Mouse (Mus musculus) stomach, embryonic 16.5 days (tissue): Measurements from ENCODE around the gene Map2k2. TPM values are rescaled to one million over a fixed set of nuclear protein-coding genes. Genes with fewer than 3 reads are reported as not detected.

Source experiments
- ATAC-seq: fragments of 200-750 bp; cut with Nextera tagmentation; 2 replicates; pipeline ENCODE4 v1.8.0; 2017; ENCODE audit warnings: moderate number of reproducible peaks, moderate TSS enrichment; ENCODE audit not compliant: insufficient read depth, low FRiP score
- H3K27ac ChIP-seq: fragments of 300-500 bp; sonication (generic); 2 replicates; pipeline ENCODE4 v1.5.1; 2014; ENCODE audit warnings: low read length
- H3K27me3 ChIP-seq: fragments of 300-500 bp; sonication (generic); 2 replicates; pipeline ENCODE4 v1.6.1; 2014; ENCODE audit warnings: low read length, control low read depth, mixed read lengths; ENCODE audit not compliant: control insufficient read depth, insufficient read depth
- H3K36me3 ChIP-seq: fragments of 300-500 bp; sonication (generic); 2 replicates; pipeline ENCODE4 v1.6.1; 2014; ENCODE audit warnings: low read length; ENCODE audit not compliant: control insufficient read depth, insufficient read depth
- H3K4me1 ChIP-seq: fragments of 300-500 bp; sonication (generic); 2 replicates; pipeline ENCODE4 v1.6.1; 2014; ENCODE audit warnings: low read length, control low read depth, mixed read lengths; ENCODE audit not compliant: control insufficient read depth, insufficient read depth
- H3K4me2 ChIP-seq: fragments of 300-500 bp; sonication (generic); 2 replicates; pipeline ENCODE4 v1.6.1; 2014; ENCODE audit warnings: low read depth, low read length, mixed read lengths
- H3K4me3 ChIP-seq: fragments of 300-500 bp; sonication (generic); replicated peaks from 2 replicates; pipeline ENCODE4 v1.5.1; 2014; ENCODE audit warnings: mild to moderate bottlenecking, low read length
- H3K9ac ChIP-seq: fragments of 300-500 bp; sonication (generic); 2 replicates; pipeline ENCODE4 v1.6.1; 2014; ENCODE audit warnings: low read length
- H3K9me3 ChIP-seq: fragments of 300-500 bp; sonication (generic); replicated peaks from 2 replicates; pipeline ENCODE4 v1.6.1; 2016; ENCODE audit warnings: low read length, control low read depth; ENCODE audit not compliant: control insufficient read depth
- WGBS: fragments of 180-500 bp; shearing (Covaris S2); extraction: QIAGEN DNeasy Blood & Tissue Kit; methylation state at CpG from one replicate; pipeline ENCODE4 v1.1.7; 2014; 5-methylcytosine and 5-hydroxymethylcytosine counted together
- polyA plus RNA-seq: library from polyadenylated mRNA; unstranded; fragments of >200 nt; fragmentation: Nextera tagmentation; extraction: Ambion mirVana; gene quantifications from 2 replicates; pipeline ENCODE4 v1.2.1, GENCODE M21; 2015

Gene Map2k2
- polyA plus RNA-seq, 1 experiment from 2014 or later = 143 TPM

- WGBS = 66% methylated on average over 4 of the region's 4 CpGs
- Histone ChIP-seq H3K4me1 (peaks cover 55% of the 10 kb centered on the region), H3K9ac (peak overlapping the region; percentile 91), H3K4me2 (peak overlapping the region; percentile 98), H3K27me3 (no peaks in the 10 kb centered on the region), H3K4me3 (peak overlapping the region; percentile 89), H3K27ac (peak overlapping the region; percentile 94), H3K9me3 (no peaks in the 10 kb centered on the region), H3K36me3 (peaks cover 12% of the 10 kb centered on the region)
- ATAC-seq = no peak
Observed at GRCm38 (mm10) chr10:81139529-81139846, 33.8 kb downstream of the Map2k2 start.

DNA sequence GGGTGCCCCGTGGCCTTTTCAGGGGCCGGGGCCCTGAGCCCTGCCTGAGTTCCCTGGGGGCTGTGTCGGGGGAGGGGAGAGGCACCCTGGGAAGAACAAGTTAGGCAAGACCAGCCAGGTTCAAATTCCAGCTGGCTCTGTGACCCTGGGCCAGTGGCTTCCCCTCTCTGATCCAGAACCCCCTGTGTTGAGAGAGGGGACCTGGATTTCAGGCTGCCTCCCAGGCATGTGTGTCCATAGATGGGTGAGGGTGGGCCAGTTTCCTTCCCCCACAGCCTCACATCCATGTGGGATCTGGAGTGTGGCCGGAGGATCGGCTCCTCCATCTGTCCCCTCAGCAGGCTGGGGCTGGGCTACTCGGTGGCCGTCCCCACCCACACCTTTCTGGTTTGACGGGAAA lies 34.3 kb downstream of the Map2k2 start:
- Histone ChIP-seq H3K4me2 (peak overlapping the region; percentile 98), H3K27me3 (no peaks in the 10 kb centered on the region), H3K9ac (peak overlapping the region; percentile 91), H3K36me3 (peaks cover 16% of the 10 kb centered on the region), H3K4me1 (peaks cover 51% of the 10 kb centered on the region), H3K9me3 (no peaks in the 10 kb centered on the region), H3K4me3 (peak overlapping the region; percentile 89), H3K27ac (peak overlapping the region; percentile 94)
- 31% methylated on average over 8 of the region's 8 CpGs for WGBS
- ATAC-seq = no peak

DNA sequence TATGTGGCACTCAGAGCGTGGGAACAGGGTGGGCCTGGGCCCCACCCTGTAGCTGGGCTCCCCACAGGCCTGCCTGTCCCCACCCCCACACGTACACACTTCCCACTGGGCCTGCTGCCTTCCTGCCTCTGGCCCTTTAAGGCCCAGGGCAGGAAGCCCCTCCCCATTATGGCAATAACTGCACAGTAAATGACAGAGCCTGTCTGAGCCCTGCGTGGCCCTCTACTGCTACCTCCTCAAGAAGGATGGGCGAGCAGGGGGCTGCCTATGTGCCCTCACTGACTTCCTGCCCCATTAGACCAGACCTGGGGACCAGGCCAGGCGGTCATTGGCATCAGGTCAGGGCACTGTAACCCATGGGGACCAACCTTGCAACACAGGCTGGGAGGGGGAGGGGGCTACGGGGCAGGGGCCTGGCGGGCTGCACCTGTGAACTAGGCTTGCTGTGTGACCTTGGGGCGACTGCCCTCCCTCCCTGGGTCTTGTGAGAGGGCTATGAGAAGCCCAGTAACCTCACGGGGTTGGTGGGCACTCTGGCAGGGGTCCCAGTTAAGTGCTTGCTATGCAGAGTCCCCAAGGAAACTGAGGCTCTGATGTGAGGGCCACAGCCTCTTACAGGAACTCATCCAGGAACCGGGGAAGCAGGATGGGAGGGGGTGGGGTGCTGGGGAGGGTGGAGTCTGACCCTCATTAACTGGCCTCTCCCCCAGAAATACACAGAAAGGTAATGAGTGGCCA lies 35.2 kb downstream of the Map2k2 start:
- Histone ChIP-seq H3K27me3 (no peaks in the 10 kb centered on the region), H3K4me1 (peaks cover 49% of the 10 kb centered on the region), H3K36me3 (peaks cover 23% of the 10 kb centered on the region), H3K4me2 (peak overlapping the region; percentile 98), H3K27ac (peak overlapping the region; percentile 94), H3K9me3 (no peaks in the 10 kb centered on the region), H3K9ac (peak overlapping the region; percentile 91), H3K4me3 (peak overlapping the region; percentile 89)
- no peak for ATAC-seq
- 34% methylated on average over 10 of the region's 10 CpGs for WGBS

- ATAC-seq = no peak
- Histone ChIP-seq H3K9me3 (no peaks in the 10 kb centered on the region), H3K36me3 (peaks cover 29% of the 10 kb centered on the region), H3K4me3 (peak overlapping the region; percentile 89), H3K4me2 (peak overlapping the region; percentile 98), H3K4me1 (peaks cover 55% of the 10 kb centered on the region), H3K27me3 (no peaks in the 10 kb centered on the region), H3K9ac (peak overlapping the region; percentile 91), H3K27ac (peak overlapping the region; percentile 94)
- WGBS = 68% methylated on average over 7 of the region's 7 CpGs
Observed at GRCm38 (mm10) chr10:81141455-81142210, 35.9 kb downstream of the Map2k2 start.

GRCm38 (mm10) chr10:81142551-81142981 lies 36.9 kb downstream of the Map2k2 start:
- H3K27ac ChIP-seq = peak overlapping the region; percentile 94
- peak overlapping the region; percentile 98 for H3K4me2 ChIP-seq
- no peaks in the 10 kb centered on the region for H3K27me3 ChIP-seq
- no peak for ATAC-seq
- H3K9me3 ChIP-seq = no peaks in the 10 kb centered on the region
- peak overlapping the region; percentile 56 for H3K9ac ChIP-seq
- WGBS = 71% methylated on average over 5 of the region's 5 CpGs
- H3K36me3 ChIP-seq = peaks cover 36% of the 10 kb centered on the region
- H3K4me3 ChIP-seq = peak overlapping the region; percentile 89; the same call in 1 of the 2 replicates
- H3K4me1 ChIP-seq = peaks cover 55% of the 10 kb centered on the region

DNA sequence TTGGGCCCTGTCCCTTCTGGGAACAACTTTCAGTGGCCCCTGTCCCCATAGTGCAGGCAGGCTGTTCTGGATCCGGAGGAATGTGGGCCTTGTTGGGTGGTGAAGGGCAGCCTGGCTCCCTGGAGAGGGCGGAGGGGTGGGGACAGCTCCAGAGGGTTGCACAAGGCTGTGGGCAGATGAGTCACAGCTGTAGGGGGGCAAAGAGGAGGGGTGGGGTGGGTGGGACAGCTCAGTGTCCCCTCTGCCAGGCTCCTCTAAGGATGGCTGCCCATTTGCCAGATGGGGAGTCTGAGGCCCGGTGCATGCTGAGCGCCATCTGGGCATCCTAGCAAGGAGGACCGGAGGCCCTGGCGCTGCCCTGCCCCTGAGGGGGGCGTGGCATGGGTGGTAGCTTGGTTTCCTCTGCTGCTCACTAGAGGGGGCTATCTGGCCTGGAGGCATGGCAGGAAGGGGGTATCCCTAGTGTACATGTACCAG lies 37.5 kb downstream of the Map2k2 start:
- ATAC-seq = no peak
- Histone ChIP-seq H3K9me3 (no peaks in the 10 kb centered on the region), H3K4me2 (peak overlapping the region; percentile 98; the same call in 1 of the 2 replicates), H3K4me1 (peaks cover 55% of the 10 kb centered on the region), H3K4me3 (no peak overlapping the region), H3K27ac (peak overlapping the region; percentile 94), H3K36me3 (peaks cover 41% of the 10 kb centered on the region), H3K27me3 (no peaks in the 10 kb centered on the region), H3K9ac (peak overlapping the region; percentile 56)
- 83% methylated on average over 7 of the region's 7 CpGs for WGBS

GRCm38 (mm10) chr10:81143845-81144437 lies 38.2 kb downstream of the Map2k2 start:
- Histone ChIP-seq H3K36me3 (peaks cover 48% of the 10 kb centered on the region), H3K9me3 (no peaks in the 10 kb centered on the region), H3K4me1 (peaks cover 49% of the 10 kb centered on the region), H3K4me3 (no peak overlapping the region), H3K4me2 (no peak overlapping the region), H3K27ac (peak overlapping the region; percentile 64), H3K27me3 (no peaks in the 10 kb centered on the region), H3K9ac (no peak overlapping the region)
- no peak for ATAC-seq
- WGBS = 94% methylated on average over 52 of the region's 52 CpGs

DNA sequence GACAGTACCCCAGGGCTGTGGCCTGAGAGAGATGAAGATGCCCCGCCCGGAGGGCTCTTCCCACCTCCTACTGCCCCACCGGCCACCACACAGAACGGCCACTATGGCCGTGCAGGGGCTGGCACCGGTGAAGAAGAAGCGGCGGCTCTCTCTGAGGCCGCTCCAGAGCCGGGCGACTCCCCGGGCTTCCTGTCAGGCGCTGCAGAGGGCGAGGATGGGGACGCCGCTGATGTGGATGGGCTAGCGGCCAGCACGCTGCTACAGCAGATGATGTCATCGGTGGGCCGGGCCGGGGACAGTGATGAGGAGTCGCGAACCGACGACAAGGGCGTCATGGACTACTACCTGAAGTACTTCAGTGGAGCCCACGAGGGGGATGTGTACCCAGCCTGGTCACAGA lies 39.0 kb downstream of the Map2k2 start:
- ATAC-seq = no peak
- Histone ChIP-seq H3K4me3 (no peak overlapping the region), H3K4me2 (no peak overlapping the region), H3K9me3 (no peaks in the 10 kb centered on the region), H3K27ac (peak overlapping the region; percentile 88), H3K9ac (no peak overlapping the region), H3K36me3 (peaks cover 52% of the 10 kb centered on the region), H3K27me3 (no peaks in the 10 kb centered on the region), H3K4me1 (peaks cover 42% of the 10 kb centered on the region)
- 92% methylated on average over 27 of the region's 27 CpGs for WGBS

DNA sequence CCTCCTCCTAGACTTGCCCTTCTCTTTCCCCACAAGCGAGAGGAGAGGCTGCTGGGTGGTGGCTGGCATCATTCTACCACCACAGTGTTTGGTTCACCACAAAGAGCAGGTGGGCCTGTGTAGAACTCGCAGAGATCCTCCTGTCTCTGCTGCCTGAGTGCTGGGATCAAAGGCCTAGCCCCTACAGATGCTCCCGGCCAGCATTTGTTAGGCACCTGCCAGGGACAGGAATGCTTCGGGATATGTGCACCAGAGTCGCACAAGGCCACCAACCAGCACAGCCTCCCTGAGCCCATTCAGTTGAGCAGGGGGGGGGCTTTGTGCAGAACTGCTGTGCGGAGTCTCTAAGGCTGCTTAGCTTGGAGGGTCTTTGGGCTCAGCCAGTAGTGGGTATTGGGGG lies 39.6 kb downstream of the Map2k2 start:
- H3K4me2 ChIP-seq = peak overlapping the region; percentile 46

More for the DNA sequence above, 39.6 kb downstream of the Map2k2 start:
- Histone ChIP-seq H3K4me3 (peak overlapping the region; percentile 25), H3K27me3 (no peaks in the 10 kb centered on the region), H3K9ac (peak overlapping the region; percentile 58), H3K9me3 (no peaks in the 10 kb centered on the region), H3K36me3 (peaks cover 55% of the 10 kb centered on the region), H3K4me1 (peaks cover 35% of the 10 kb centered on the region), H3K27ac (peak overlapping the region; percentile 88)
- WGBS = 82% methylated on average over 6 of the region's 6 CpGs
- ATAC-seq = no peak
